Mouse (Mus musculus) liver, adult 2 months (tissue): ENCODE measurements around the gene Fgf4.

Source experiments
- CTCF ChIP-seq: fragments of 200-500 bp; IDR thresholded peaks from 2 replicates; pipeline ENCODE4 v1.5.1; 2011; ENCODE audit warnings: low read depth, low read length, control low read depth
- POLR2A ChIP-seq: fragments of 200-500 bp; IDR thresholded peaks from 2 replicates; pipeline ENCODE4 v1.6.1; 2011; ENCODE audit warnings: low read length, control low read depth; ENCODE audit not compliant: insufficient read depth; ENCODE audit errors: extremely low read depth

DNA sequence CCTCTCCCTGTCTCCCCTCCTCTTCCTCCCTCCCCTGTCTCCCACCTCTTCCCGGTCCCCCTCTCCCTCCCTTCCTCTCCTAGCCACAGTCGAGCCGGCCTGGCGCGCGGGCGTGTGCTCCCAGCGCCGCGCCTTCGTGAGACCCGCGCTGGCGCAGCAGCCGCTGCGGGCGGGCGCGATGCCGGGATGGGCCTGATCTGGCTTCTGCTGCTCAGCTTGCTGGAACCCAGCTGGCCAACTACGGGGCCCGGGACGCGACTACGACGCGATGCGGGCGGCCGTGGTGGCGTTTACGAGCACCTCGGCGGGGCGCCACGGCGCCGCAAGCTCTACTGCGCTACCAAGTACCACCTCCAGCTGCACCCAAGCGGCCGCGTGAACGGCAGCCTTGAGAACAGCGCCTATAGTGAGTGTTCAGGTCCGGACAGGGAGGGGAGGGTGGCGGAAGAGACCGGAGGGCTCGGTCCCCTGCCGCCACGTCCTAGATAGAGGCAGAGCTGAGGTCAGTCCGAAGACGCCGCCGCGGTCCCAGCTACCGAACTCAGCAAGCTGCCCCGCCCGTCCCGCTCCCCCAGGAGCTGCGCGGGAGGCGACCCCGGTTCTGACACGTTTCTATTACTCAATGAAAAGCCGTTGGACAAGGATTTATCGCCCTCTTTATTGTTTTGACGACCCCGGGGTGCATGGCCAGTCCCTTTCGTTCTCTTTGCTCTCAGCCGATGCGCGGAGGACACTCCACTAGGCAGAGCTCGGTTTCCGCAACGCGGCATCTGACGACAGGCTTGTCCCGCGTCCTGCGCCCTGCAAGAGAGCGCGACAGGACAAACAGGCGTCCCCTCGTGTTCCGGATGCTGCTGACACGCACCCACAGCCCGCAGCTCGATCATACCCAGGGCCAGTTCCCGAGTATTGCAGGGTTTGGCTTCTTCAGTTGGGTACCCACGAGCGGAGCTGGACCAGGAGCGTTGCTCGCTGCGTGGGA, 8.4 kb upstream of the Fgf4 start:
- TF ChIP-seq POLR2A (no peak), CTCF (no peak)
